ENCODE assay signal across 8 mouse cellular contexts in the genomic region with DNA sequence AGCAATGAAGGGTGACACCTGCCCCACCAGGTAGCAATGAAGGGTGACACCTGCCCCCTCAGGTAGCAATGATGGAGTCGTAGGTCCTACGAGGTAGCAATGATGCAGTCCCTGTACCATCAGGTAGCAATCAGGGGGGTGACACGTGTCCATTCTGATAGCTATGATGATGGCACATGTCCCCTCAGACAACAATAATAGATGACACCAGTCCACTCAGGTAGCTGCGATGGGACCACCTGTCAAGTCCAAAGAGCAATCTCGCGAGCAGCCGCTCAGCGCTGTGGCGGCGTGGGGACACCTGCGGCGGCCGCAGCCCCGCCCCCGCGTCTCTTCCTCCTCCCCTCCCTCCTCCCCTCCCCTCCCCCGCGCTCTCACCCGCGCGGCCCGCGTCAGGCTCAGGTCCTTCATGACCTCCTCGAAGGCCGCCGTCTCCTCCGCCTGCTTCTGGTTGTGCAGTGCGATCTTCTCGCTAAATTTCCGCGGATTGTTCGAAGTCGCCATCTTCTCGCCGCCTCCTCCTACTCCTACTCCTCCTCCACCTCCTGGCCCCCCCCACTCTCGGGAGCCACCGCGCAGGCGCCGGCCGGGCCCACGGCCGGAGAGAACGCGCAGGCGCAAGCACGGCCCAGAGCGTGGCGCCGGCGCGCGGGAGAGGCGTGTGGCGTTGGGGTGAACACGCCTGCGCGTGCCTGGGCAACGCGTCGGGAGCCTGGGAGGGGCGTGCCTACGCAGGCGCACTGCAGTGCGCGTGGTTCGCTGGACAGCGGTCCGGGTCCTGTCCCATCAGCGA. TPM values are rescaled to one million over a fixed set of nuclear protein-coding genes. Genes with fewer than 3 reads are reported as not detected.
DNase-seq lines count a peak whose midpoint lies in the region; ATAC-seq and TF ChIP-seq lines count a peak whose summit lies in the region.

A gene (minus strand): TSS at position 525 of the 793 bp plus-strand sequence.

- H3K4me2 ChIP-seq in embryonic facial prominence, embryonic 15.5 days (replicated peaks): peak within 1 kb of the TSS; percentile 87
- H3K4me2 ChIP-seq in kidney, embryonic 14.5 days (replicated peaks; ENCODE audit: low read depth, low read length): peak within 1 kb of the TSS; percentile 81
- H3K4me2 ChIP-seq in limb, embryonic 15.5 days: peak within 1 kb of the TSS; percentile 87

- peak within 1 kb of the TSS; percentile 80 for H3K27ac ChIP-seq in bone marrow, adult 2 months (ENCODE audit: control insufficient read depth, insufficient read depth, low read depth, low read length, poor library complexity)
- H3K27ac ChIP-seq in embryonic facial prominence, embryonic 15.5 days (replicated peaks): peak within 1 kb of the TSS; percentile 63; the same call in 1 of the 2 replicates
- peak within 1 kb of the TSS; percentile 60; the same call in 1 of the 2 replicates for H3K27ac ChIP-seq in kidney, embryonic 14.5 days (ENCODE audit: low read depth, low read length)
- peak within 1 kb of the TSS; percentile 78 for H3K27ac ChIP-seq in limb, embryonic 15.5 days

- H3K27me3 ChIP-seq in embryonic facial prominence, embryonic 15.5 days: no peaks in the 10 kb centered on the region
- no peaks in the 10 kb centered on the region for H3K27me3 ChIP-seq in kidney, embryonic 14.5 days (ENCODE audit: control insufficient read depth, insufficient read depth, low read length)
- H3K27me3 ChIP-seq in limb, embryonic 15.5 days: no peaks in the 10 kb centered on the region

- peak within 1 kb of the TSS; percentile 56 for H3K9ac ChIP-seq in embryonic facial prominence, embryonic 15.5 days
- H3K9ac ChIP-seq in kidney, embryonic 14.5 days (ENCODE audit: low read depth, low read length): peak within 1 kb of the TSS; percentile 63
- H3K9ac ChIP-seq in limb, embryonic 15.5 days: peak within 1 kb of the TSS; percentile 64

- peak; percentile 97 for ATAC-seq in embryonic facial prominence, embryonic 15.5 days (ENCODE audit: insufficient number of reproducible peaks, low FRiP score, low TSS enrichment, low read depth)
- peak; percentile 98 for ATAC-seq in kidney, embryonic 14.5 days (ENCODE audit: low FRiP score, low TSS enrichment)
- ATAC-seq in limb, embryonic 15.5 days (ENCODE audit: insufficient number of reproducible peaks, low FRiP score, low TSS enrichment, low read depth): peak; percentile 96

- DNase-seq in 416B (ENCODE audit: low read depth): peak; percentile 95
- peak; percentile 97 for DNase-seq in heart, adult 9 months (ENCODE audit: low spot score in 2 of 2)
- peak; percentile 93 to 98 for DNase-seq in monocyte, adult 2 months (ENCODE audit: low read depth in 1 of 2, low spot score in 2 of 2)
- peak; percentile 97 for DNase-seq in spleen, postnatal 36 days (ENCODE audit: low spot score in 2 of 2)

- 1% methylated on average over 70 of the region's 70 CpGs for WGBS in bone marrow, adult 2 months
- WGBS in embryonic facial prominence, embryonic 15.5 days: 1% methylated on average over 69 of the region's 70 CpGs
- WGBS in kidney, embryonic 14.5 days: under 1% methylated on average over 61 of the region's 70 CpGs
- under 1% methylated on average over 59 of the region's 70 CpGs for WGBS in limb, embryonic 15.5 days

- peak; percentile 46; the same call in 1 of the 2 replicates for TF ChIP-seq POLR2A in bone marrow, adult 2 months (IDR thresholded peaks at IDR 0.05; ENCODE audit: borderline replicate concordance, control insufficient read depth, low read depth, low read length)

- H3K9me3 ChIP-seq in embryonic facial prominence, embryonic 15.5 days (replicated peaks): no peaks in the 10 kb centered on the region
- H3K9me3 ChIP-seq in kidney, embryonic 14.5 days (ENCODE audit: control insufficient read depth, low read length): no peaks in the 10 kb centered on the region
- H3K9me3 ChIP-seq in limb, embryonic 15.5 days: no peaks in the 10 kb centered on the region

- no peaks in the 10 kb centered on the region for H3K36me3 ChIP-seq in embryonic facial prominence, embryonic 15.5 days
- no peaks in the 10 kb centered on the region for H3K36me3 ChIP-seq in kidney, embryonic 14.5 days (ENCODE audit: control insufficient read depth, insufficient read depth, low read length)
- peaks cover 4% of the 10 kb centered on the region; the same call in 1 of the 2 replicates for H3K36me3 ChIP-seq in limb, embryonic 15.5 days

- peaks cover 2% of the 10 kb centered on the region; the same call in 1 of the 2 replicates for H3K4me1 ChIP-seq in bone marrow, adult 2 months (ENCODE audit: control insufficient read depth, insufficient read depth, low read length)
- peaks cover 16% of the 10 kb centered on the region for H3K4me1 ChIP-seq in embryonic facial prominence, embryonic 15.5 days
- H3K4me1 ChIP-seq in kidney, embryonic 14.5 days (ENCODE audit: control insufficient read depth, insufficient read depth, low read length): peaks cover 8% of the 10 kb centered on the region; the same call in 1 of the 2 replicates
- peaks cover 17% of the 10 kb centered on the region for H3K4me1 ChIP-seq in limb, embryonic 15.5 days

- no peak for TF ChIP-seq CTCF in bone marrow, adult 2 months (IDR thresholded peaks at IDR 0.05; ENCODE audit: control insufficient read depth, insufficient read depth, low read length)

- H3K4me3 ChIP-seq in bone marrow, adult 2 months (replicated peaks; ENCODE audit: control insufficient read depth, low read depth, low read length): peak within 1 kb of the TSS; percentile 86
- H3K4me3 ChIP-seq in embryonic facial prominence, embryonic 15.5 days (replicated peaks): peak within 1 kb of the TSS; percentile 63
- H3K4me3 ChIP-seq in kidney, embryonic 14.5 days (ENCODE audit: low read length): peak within 1 kb of the TSS; percentile 63
- peak within 1 kb of the TSS; percentile 58 for H3K4me3 ChIP-seq in limb, embryonic 15.5 days

RNA-seq across cellular contexts. Expression of the gene that starts here (rescaled TPM):
- polyA plus RNA-seq in bone marrow, adult 2 months (2011; ENCODE audit: insufficient read depth, insufficient read length, low replicate concordance, missing spikeins): 5.0 and 6.1 TPM in 2 replicates
- 24.0 and 24.4 TPM in 2 replicates for polyA plus RNA-seq in embryonic facial prominence, embryonic 15.5 days (2015; fragmentation: Nextera tagmentation; extraction: Ambion mirVana)
- 15.5 and 21.2 TPM in 2 replicates for polyA plus RNA-seq in kidney, embryonic 14.5 days (2014; fragmentation: Nextera tagmentation; extraction: Ambion mirVana)
- 22.2 and 22.4 TPM in 2 replicates for polyA plus RNA-seq in limb, embryonic 15.5 days (2015; fragmentation: Nextera tagmentation; extraction: Ambion mirVana)

Comparison
In these comparisons a context has a peak if more than half of its experiments do, and no peak if none do; other contexts are left out.
1. Peak in every context shown above with its lines: DNase-seq, ATAC-seq, H3K4me3 ChIP-seq and H3K27ac ChIP-seq.